Mouse (Mus musculus) thymus, postnatal 25 days (tissue): Measurements from ENCODE around the gene Cep290.

Source experiments
- DNase-seq: peaks from one replicate; pipeline ENCODE4 v3.0.0; 2022

Gene Cep290

DNA sequence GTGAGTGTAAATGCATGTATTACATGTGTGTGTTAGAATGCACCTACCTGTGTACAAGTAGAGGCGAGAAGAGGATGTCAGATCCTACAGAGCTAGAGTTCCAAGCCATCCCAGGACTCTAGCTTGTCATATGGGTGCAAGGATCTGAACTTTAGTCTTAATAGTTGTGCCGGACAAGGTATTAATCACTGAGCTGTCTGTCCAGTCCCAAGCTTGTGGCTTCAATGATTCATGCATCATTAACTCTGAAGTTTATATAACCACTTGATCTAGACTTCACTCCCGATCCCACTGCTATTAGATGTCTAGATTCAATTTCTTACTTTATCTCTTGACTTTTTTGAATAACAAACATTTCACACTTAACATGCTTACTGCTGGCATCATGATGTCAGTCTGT lies 111.0 kb downstream of the Cep290 start:
- DNase-seq: no peak

DNA sequence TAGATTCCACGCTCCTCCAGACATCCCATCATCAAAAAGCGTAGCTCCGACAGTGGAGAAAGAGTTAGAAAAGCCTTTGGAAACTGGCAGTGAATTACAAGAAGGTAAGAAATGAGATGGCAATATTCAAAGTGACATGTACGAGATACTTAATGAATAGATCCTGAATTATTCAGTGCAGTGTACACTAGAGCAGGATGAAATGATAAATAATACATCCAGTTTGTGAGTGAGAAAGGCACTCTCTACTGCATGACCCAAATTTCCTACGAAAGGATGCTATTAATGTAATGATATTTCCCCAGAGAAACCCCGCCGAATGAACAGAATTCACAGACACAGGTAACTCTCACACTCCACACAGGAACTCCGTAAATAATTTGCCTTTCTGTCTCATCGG lies 116.2 kb downstream of the Cep290 start:
- DNase-seq: no peak

DNA sequence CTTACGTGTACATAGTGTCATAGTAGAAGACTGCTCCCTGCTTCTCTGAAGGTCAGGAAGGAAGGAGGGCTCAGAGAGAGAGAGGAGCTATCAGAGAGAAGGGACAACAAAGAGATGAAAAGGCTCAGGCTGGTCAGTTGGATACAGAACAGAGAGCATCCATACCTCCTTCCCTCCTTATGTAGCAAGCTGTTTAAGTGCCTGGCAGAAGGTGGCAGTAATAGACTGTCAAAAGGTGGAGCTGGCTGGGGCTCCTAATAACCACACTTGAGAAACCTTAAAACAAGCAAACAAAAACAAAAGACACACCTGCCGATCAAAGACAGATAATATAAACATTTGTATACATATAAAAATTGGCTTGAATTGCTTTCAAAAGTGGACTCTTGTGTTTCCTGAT lies 116.9 kb downstream of the Cep290 start:
- DNase-seq: no peak

DNA sequence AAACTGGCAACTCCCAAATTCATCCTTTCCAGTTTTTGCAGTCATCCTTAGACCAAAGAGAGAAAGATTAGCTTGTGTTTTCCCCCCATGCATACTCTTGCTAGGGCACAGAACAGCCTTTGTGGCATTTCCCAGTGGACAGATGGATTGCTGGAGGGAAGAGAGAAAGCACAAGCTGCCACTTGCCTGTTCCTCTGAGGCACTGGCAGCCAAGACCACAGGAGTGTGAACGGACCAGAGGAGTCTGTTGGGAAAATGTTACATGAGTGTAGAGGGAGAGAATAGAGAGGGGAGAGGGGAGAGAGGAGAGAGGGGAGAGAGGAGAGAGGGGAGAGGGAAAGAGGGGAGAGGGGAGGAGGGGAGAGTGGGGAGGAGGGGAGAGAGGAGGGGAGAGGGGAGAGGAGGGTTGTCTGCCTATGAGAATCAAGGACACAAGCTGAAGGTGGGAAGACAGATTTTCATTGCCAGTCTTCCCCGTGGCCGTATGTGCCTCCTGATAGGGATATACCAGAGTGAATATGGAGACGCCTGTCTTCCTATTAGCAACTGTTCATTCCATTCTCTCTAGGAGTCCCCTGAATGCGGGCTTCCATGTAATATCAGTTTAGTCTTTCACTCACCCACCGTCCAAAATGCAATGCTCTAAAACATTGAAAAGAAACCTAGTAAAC lies 130.0 kb downstream of the Cep290 start:
- DNase-seq: no peak

DNA sequence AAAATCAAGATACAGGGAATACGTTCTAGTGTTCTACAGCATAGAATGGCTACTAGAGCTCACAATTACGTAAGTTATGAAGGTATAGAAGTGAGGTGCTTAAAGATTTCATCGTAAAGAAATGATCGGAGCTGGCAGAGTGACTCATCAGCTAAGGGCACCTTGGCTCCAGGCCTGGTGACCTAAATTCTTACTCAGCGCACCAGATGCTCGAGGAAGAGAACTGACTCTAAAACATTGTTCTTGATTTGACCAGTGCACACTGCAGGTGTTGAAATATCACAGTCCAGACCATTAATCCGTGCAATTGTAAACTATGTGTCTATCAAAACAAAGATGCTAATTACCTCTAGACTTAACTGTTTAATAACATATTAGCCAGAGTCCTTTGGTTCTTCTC lies 132.1 kb downstream of the Cep290 start:
- DNase-seq: no peak

DNA sequence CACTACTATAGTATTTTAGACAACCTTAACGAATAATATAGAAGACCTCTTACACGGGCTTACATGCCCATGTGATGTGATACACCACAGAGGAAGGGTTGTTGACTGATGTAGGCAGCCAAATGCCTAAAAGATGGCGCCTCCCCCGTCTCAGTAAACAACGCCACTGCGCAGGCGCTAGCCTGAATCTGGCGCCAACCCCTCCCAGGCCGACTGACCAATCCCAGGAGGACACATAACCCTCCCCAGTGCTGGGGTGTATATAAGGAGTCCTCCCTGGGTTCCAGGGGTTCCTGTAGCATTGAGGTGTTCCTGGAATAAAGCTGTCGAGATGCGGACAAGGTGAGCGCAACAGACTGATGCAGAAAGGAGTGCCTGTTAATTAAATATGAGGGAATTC lies 132.7 kb downstream of the Cep290 start:
- no peak for DNase-seq

DNA sequence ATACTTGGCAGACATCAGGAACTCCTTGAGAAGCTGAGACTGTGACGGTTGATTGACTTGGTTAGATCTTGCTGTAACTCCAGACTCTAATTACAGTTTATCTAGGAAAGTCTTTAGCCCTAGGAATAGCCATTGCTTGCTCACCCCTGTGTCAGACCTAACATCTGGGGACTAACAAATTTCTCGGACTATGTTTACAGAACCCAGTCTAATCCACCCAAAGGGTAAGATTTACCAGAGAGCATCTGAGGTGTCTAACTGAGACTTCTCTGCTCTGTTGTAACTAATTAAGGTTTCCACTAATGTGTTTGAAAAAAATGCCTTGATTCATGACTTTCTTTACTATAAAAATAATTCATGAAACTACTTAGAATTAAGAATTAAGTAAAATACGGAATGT lies 135.1 kb downstream of the Cep290 start:
- DNase-seq: no peak
